Mouse (Mus musculus): ENCODE data around the gene Sufu.

GRCm38 (mm10) chr19:46471324-46472093, 74.8 kb downstream of the Sufu start:
- TF ChIP-seq CTCF (IDR thresholded peaks at IDR 0.05; ENCODE audit: extremely low read depth, insufficient read depth, insufficient read length, insufficient replicate concordance): no peak
- TF ChIP-seq POLR2A (IDR thresholded peaks at IDR 0.05; ENCODE audit: low read depth, low read length): no peak
